Mouse (Mus musculus) small intestine, adult 2 months (tissue): ENCODE data around the gene Aanat. TPM values are rescaled to one million over a fixed set of nuclear protein-coding genes. Genes with fewer than 3 reads are reported as not detected.

ENCODE experiments used
- H3K27ac ChIP-seq: fragments of 200-500 bp; 2 replicates; pipeline ENCODE4 v1.5.1; 2012; ENCODE audit warnings: low read depth, low read length, control low read depth, inconsistent platforms; ENCODE audit not compliant: insufficient read depth
- H3K27me3 ChIP-seq: fragments of 200-500 bp; 2 replicates; pipeline ENCODE4 v1.6.1; 2012; ENCODE audit warnings: mild to moderate bottlenecking, moderate library complexity, low read length, inconsistent platforms; ENCODE audit not compliant: control insufficient read depth, insufficient read depth
- H3K36me3 ChIP-seq: fragments of 200-500 bp; 2 replicates; pipeline ENCODE4 v1.6.1; 2012; ENCODE audit warnings: mild to moderate bottlenecking, low read length, control low read depth, inconsistent platforms; ENCODE audit not compliant: control insufficient read depth, insufficient read depth
- H3K4me1 ChIP-seq: fragments of 200-500 bp; 2 replicates; pipeline ENCODE4 v1.6.1; 2012; ENCODE audit warnings: low read length, inconsistent platforms, mixed read lengths; ENCODE audit not compliant: control insufficient read depth, insufficient read depth, insufficient read length
- H3K4me3 ChIP-seq: fragments of 200-500 bp; 2 replicates; pipeline ENCODE4 v1.5.1; 2012; ENCODE audit warnings: low read depth, mild to moderate bottlenecking, control low read depth, inconsistent platforms, low read length, moderate library complexity
- CTCF ChIP-seq: fragments of 200-500 bp; IDR thresholded peaks from 2 replicates; pipeline ENCODE4 v1.5.1; 2012; ENCODE audit warnings: low read depth, mild to moderate bottlenecking, control low read depth, inconsistent platforms, low read length, moderate library complexity, mixed read lengths; ENCODE audit not compliant: insufficient replicate concordance, insufficient read length; ENCODE audit errors: extremely low read depth
- POLR2A ChIP-seq: fragments of 200-500 bp; IDR thresholded peaks from 2 replicates; pipeline ENCODE4 v1.6.1; 2012; ENCODE audit warnings: low read depth, mild to moderate bottlenecking, control low read depth, inconsistent platforms, low read length, moderate library complexity
- WGBS: fragments of 180-500 bp; shearing (Covaris S2); methylation state at CpG from one replicate; pipeline ENCODE4 v1.1.7; 2018; 5-methylcytosine and 5-hydroxymethylcytosine counted together
- polyA plus RNA-seq: library from polyadenylated mRNA; depleted of rRNA; stranded (reverse); fragments of >200 nt; gene quantifications from 2 replicates; pipeline ENCODE4 v1.2.3, GENCODE M21; 2012

Aanat gene
- polyA plus RNA-seq, 1 experiment: not detected

- H3K36me3 ChIP-seq: no peaks in the 10 kb centered on the region
Observed at GRCm38 (mm10) chr11:116617641-116618040, 31.4 kb downstream of the Aanat start.

GRCm38 (mm10) chr11:116618666-116619065 is 32.4 kb downstream of the Aanat start:
- Histone ChIP-seq H3K4me1 (peaks cover 76% of the 10 kb centered on the region), H3K36me3 (no peaks in the 10 kb centered on the region), H3K27me3 (no peaks in the 10 kb centered on the region), H3K27ac (no peak overlapping the region), H3K4me3 (no peak overlapping the region)
- WGBS: 91% methylated on average over 7 of the region's 7 CpGs
- TF ChIP-seq CTCF: no peak
- TF ChIP-seq POLR2A: no peak

More at GRCm38 (mm10) chr11:116617641-116618040, 31.4 kb downstream of the Aanat start:
- TF ChIP-seq CTCF (no peak), POLR2A (no peak)
- peaks cover 72% of the 10 kb centered on the region for H3K4me1 ChIP-seq
- no peaks in the 10 kb centered on the region for H3K27me3 ChIP-seq
- 71% methylated on average over 7 of the region's 7 CpGs for WGBS
- no peak overlapping the region for H3K4me3 ChIP-seq
- no peak overlapping the region for H3K27ac ChIP-seq

- no peak for TF ChIP-seq CTCF
- no peak for TF ChIP-seq POLR2A
- Histone ChIP-seq H3K27me3 (no peaks in the 10 kb centered on the region), H3K4me1 (peaks cover 76% of the 10 kb centered on the region), H3K4me3 (no peak overlapping the region), H3K27ac (no peak overlapping the region), H3K36me3 (no peaks in the 10 kb centered on the region)
- WGBS: 48% methylated on average over 7 of the region's 7 CpGs
Observed at GRCm38 (mm10) chr11:116619156-116619555, 32.9 kb downstream of the Aanat start.

GRCm38 (mm10) chr11:116619561-116619960 is 33.3 kb downstream of the Aanat start:
- no peaks in the 10 kb centered on the region for H3K27me3 ChIP-seq
- H3K27ac ChIP-seq: no peak overlapping the region
- no peak overlapping the region for H3K4me3 ChIP-seq
- TF ChIP-seq CTCF (no peak), POLR2A (no peak)
- 43% methylated on average over 8 of the region's 8 CpGs for WGBS
- H3K36me3 ChIP-seq: no peaks in the 10 kb centered on the region
- H3K4me1 ChIP-seq: peaks cover 73% of the 10 kb centered on the region

GRCm38 (mm10) chr11:116620073-116620472 is 33.8 kb downstream of the Aanat start:
- no peaks in the 10 kb centered on the region for H3K27me3 ChIP-seq
- H3K4me3 ChIP-seq: no peak overlapping the region
- no peak for TF ChIP-seq POLR2A
- TF ChIP-seq CTCF: no peak
- H3K27ac ChIP-seq: no peak overlapping the region
- no peaks in the 10 kb centered on the region for H3K36me3 ChIP-seq
- WGBS: 23% methylated on average over 9 of the region's 9 CpGs
- H3K4me1 ChIP-seq: peaks cover 68% of the 10 kb centered on the region

- H3K36me3 ChIP-seq: no peaks in the 10 kb centered on the region
- peak overlapping the region; percentile 57 for H3K27ac ChIP-seq
- 70% methylated on average over 10 of the region's 10 CpGs for WGBS
- TF ChIP-seq POLR2A: no peak
- TF ChIP-seq CTCF: no peak
- no peak overlapping the region for H3K4me3 ChIP-seq
- peaks cover 63% of the 10 kb centered on the region for H3K4me1 ChIP-seq
- no peaks in the 10 kb centered on the region for H3K27me3 ChIP-seq
Observed at GRCm38 (mm10) chr11:116620559-116621253, 34.5 kb downstream of the Aanat start.

GRCm38 (mm10) chr11:116621258-116621704 is 35.0 kb downstream of the Aanat start:
- Histone ChIP-seq H3K27me3 (no peaks in the 10 kb centered on the region), H3K27ac (peak overlapping the region; percentile 57), H3K36me3 (no peaks in the 10 kb centered on the region), H3K4me1 (peaks cover 59% of the 10 kb centered on the region), H3K4me3 (no peak overlapping the region)
- WGBS: 11% methylated on average over 6 of the region's 6 CpGs
- TF ChIP-seq POLR2A (no peak), CTCF (no peak)
